8 mouse cellular contexts compared by ENCODE assay signal in the genomic region with DNA sequence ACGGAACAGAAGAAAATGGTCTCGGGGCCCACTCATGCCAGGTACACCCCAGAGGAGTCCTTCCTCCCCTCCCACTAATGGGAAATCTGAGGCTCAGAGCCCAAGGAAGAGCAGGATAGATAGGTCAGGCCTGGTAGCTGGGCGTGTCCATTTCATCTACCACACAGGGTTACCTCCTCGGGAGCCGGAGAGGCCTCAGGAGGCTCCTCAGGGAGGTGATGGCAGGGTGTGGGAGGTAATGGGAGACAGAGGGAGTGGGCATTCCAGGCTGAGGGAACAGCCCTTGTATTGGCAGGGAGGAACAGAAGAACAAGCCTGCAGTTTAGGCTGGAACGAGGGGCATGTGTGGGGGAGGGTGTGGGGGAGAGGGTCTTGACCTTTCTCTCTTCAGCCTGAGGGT. TPM values are rescaled to one million over a fixed set of nuclear protein-coding genes. Genes with fewer than 3 reads are reported as not detected.
DNase-seq lines count a peak whose midpoint lies in the region; ATAC-seq lines count a peak whose summit lies in the region.

No protein-coding gene starts in this region.

- peak overlapping the region; percentile 97 for H3K9ac ChIP-seq in heart, embryonic 12.5 days
- peak overlapping the region; percentile 82; the same call in 1 of the 2 replicates for H3K9ac ChIP-seq in embryonic facial prominence, embryonic 15.5 days
- peak overlapping the region; percentile 88 for H3K9ac ChIP-seq in midbrain, embryonic 16.5 days (ENCODE audit: low read depth, low read length)

- peak overlapping the region; percentile 99 for H3K27ac ChIP-seq in heart, embryonic 12.5 days (ENCODE audit: poor library complexity, severe bottlenecking)
- H3K27ac ChIP-seq in embryonic facial prominence, embryonic 15.5 days (replicated peaks), result peak overlapping the region; percentile 99
- H3K27ac ChIP-seq in midbrain, embryonic 16.5 days (ENCODE audit: low read length), result peak overlapping the region; percentile 99

- peaks cover 23% of the 10 kb centered on the region for H3K36me3 ChIP-seq in heart, embryonic 12.5 days
- H3K36me3 ChIP-seq in embryonic facial prominence, embryonic 15.5 days, result peaks cover 12% of the 10 kb centered on the region; the same call in 1 of the 2 replicates
- H3K36me3 ChIP-seq in midbrain, embryonic 16.5 days (ENCODE audit: control insufficient read depth, insufficient read depth, low read length), result peaks cover 7% of the 10 kb centered on the region

- H3K4me2 ChIP-seq in heart, embryonic 12.5 days, result peak overlapping the region; percentile 83
- H3K4me2 ChIP-seq in embryonic facial prominence, embryonic 15.5 days (replicated peaks), result peak overlapping the region; percentile 84
- peak overlapping the region; percentile 79 for H3K4me2 ChIP-seq in midbrain, embryonic 16.5 days (ENCODE audit: low read length)

- H3K9me3 ChIP-seq in heart, embryonic 12.5 days (replicated peaks), result no peaks in the 10 kb centered on the region
- H3K9me3 ChIP-seq in embryonic facial prominence, embryonic 15.5 days (replicated peaks), result no peaks in the 10 kb centered on the region
- H3K9me3 ChIP-seq in midbrain, embryonic 16.5 days (replicated peaks; ENCODE audit: control insufficient read depth, low read length, poor library complexity, severe bottlenecking), result no peaks in the 10 kb centered on the region

- DNase-seq in heart, postnatal 4 days, result no peak
- peak; percentile 70 to 77 for DNase-seq in kidney, postnatal 4 days
- no peak for DNase-seq in layer of hippocampus, adult 11-12 months (ENCODE audit: low spot score)
- no peak for DNase-seq in adrenal gland, postnatal 4 days (ENCODE audit: low spot score in 2 of 2)
- no peak for DNase-seq in cerebellum, postnatal 4 days (ENCODE audit: low spot score in 2 of 2)

- H3K4me3 ChIP-seq in heart, embryonic 12.5 days, result peak overlapping the region; percentile 85
- H3K4me3 ChIP-seq in embryonic facial prominence, embryonic 15.5 days (replicated peaks), result peak overlapping the region; percentile 76
- H3K4me3 ChIP-seq in midbrain, embryonic 16.5 days (ENCODE audit: low read depth, low read length), result peak overlapping the region; percentile 80

- 34% methylated on average over 6 of the region's 6 CpGs for WGBS in heart, embryonic 12.5 days
- WGBS in embryonic facial prominence, embryonic 15.5 days, result 16% methylated on average over 6 of the region's 6 CpGs
- WGBS in midbrain, embryonic 16.5 days, result 7% methylated on average over 6 of the region's 6 CpGs

- peaks cover 71% of the 10 kb centered on the region for H3K4me1 ChIP-seq in heart, embryonic 12.5 days (replicated peaks)
- peaks cover 61% of the 10 kb centered on the region for H3K4me1 ChIP-seq in embryonic facial prominence, embryonic 15.5 days
- H3K4me1 ChIP-seq in midbrain, embryonic 16.5 days (ENCODE audit: control insufficient read depth, insufficient read depth, low read length), result peaks cover 47% of the 10 kb centered on the region

- H3K27me3 ChIP-seq in heart, embryonic 12.5 days (replicated peaks), result no peaks in the 10 kb centered on the region
- H3K27me3 ChIP-seq in embryonic facial prominence, embryonic 15.5 days, result no peaks in the 10 kb centered on the region
- no peaks in the 10 kb centered on the region for H3K27me3 ChIP-seq in midbrain, embryonic 16.5 days (ENCODE audit: control insufficient read depth, insufficient read depth, low read depth, low read length)

- ATAC-seq in heart, embryonic 12.5 days (ENCODE audit: insufficient number of reproducible peaks, low FRiP score), result no peak
- ATAC-seq in embryonic facial prominence, embryonic 15.5 days (ENCODE audit: insufficient number of reproducible peaks, low FRiP score, low TSS enrichment, low read depth), result no peak
- ATAC-seq in midbrain, embryonic 16.5 days, result no peak

RNA-seq across cellular contexts. Expression of a gene that starts 1.7 kb away (rescaled TPM):
- 11.1 and 11.7 TPM in 2 replicates for polyA plus RNA-seq in heart, embryonic 12.5 days (2016; fragmentation: Nextera tagmentation; extraction: Ambion mirVana)
- 10 to 100 TPM; 31.0 to 31.5 TPM for total RNA-seq in heart, postnatal 4 days (2021)
- polyA plus RNA-seq in embryonic facial prominence, embryonic 15.5 days (2015; fragmentation: Nextera tagmentation; extraction: Ambion mirVana), result 14.4 and 15.7 TPM in 2 replicates
- polyA plus RNA-seq in midbrain, embryonic 16.5 days (2015; fragmentation: Nextera tagmentation; extraction: Ambion mirVana), result 17.9 and 19.1 TPM in 2 replicates
- 100 to 1,000 TPM; 152 to 161 TPM for total RNA-seq in adrenal gland, postnatal 4 days (2021)

RNA-seq across cellular contexts. Expression of a gene that starts 14.5 kb away (rescaled TPM):
- 715 and 742 TPM in 2 replicates for polyA plus RNA-seq in heart, embryonic 12.5 days (2016; fragmentation: Nextera tagmentation; extraction: Ambion mirVana)
- total RNA-seq in heart, postnatal 4 days (2021), result 100 to 1,000 TPM; 294 to 307 TPM
- polyA plus RNA-seq in embryonic facial prominence, embryonic 15.5 days (2015; fragmentation: Nextera tagmentation; extraction: Ambion mirVana), result 509 and 534 TPM in 2 replicates
- 674 and 688 TPM in 2 replicates for polyA plus RNA-seq in midbrain, embryonic 16.5 days (2015; fragmentation: Nextera tagmentation; extraction: Ambion mirVana)
- 100 to 1,000 TPM; 375 to 399 TPM for total RNA-seq in adrenal gland, postnatal 4 days (2021)

RNA-seq across cellular contexts. Expression of a gene that starts 14.6 kb away (rescaled TPM):
- 14.6 and 16.3 TPM in 2 replicates for polyA plus RNA-seq in heart, embryonic 12.5 days (2016; fragmentation: Nextera tagmentation; extraction: Ambion mirVana)
- total RNA-seq in heart, postnatal 4 days (2021), result 10 to 100 TPM; 11.5 to 12.2 TPM
- 13.7 and 16.6 TPM in 2 replicates for polyA plus RNA-seq in embryonic facial prominence, embryonic 15.5 days (2015; fragmentation: Nextera tagmentation; extraction: Ambion mirVana)
- 12.5 and 13.1 TPM in 2 replicates for polyA plus RNA-seq in midbrain, embryonic 16.5 days (2015; fragmentation: Nextera tagmentation; extraction: Ambion mirVana)
- total RNA-seq in adrenal gland, postnatal 4 days (2021), result 10 to 100 TPM; 17.3 to 18.5 TPM

RNA-seq across cellular contexts. Expression of a gene that starts 22.9 kb away (rescaled TPM):
- 17.9 and 19.6 TPM in 2 replicates for polyA plus RNA-seq in heart, embryonic 12.5 days (2016; fragmentation: Nextera tagmentation; extraction: Ambion mirVana)
- total RNA-seq in heart, postnatal 4 days (2021), result 10 to 100 TPM; 10.4 to 11.1 TPM
- polyA plus RNA-seq in embryonic facial prominence, embryonic 15.5 days (2015; fragmentation: Nextera tagmentation; extraction: Ambion mirVana), result 26.8 and 30.8 TPM in 2 replicates
- polyA plus RNA-seq in midbrain, embryonic 16.5 days (2015; fragmentation: Nextera tagmentation; extraction: Ambion mirVana), result 31.5 and 34.1 TPM in 2 replicates
- total RNA-seq in adrenal gland, postnatal 4 days (2021), result 10 to 100 TPM; 20.7 to 21.3 TPM

RNA-seq across cellular contexts. Expression of a gene that starts 37.3 kb away (rescaled TPM):
- 5.8 and 7.1 TPM in 2 replicates for polyA plus RNA-seq in heart, embryonic 12.5 days (2016; fragmentation: Nextera tagmentation; extraction: Ambion mirVana)
- 1 to 10 TPM; 9.1 to 9.3 TPM for total RNA-seq in heart, postnatal 4 days (2021)
- polyA plus RNA-seq in embryonic facial prominence, embryonic 15.5 days (2015; fragmentation: Nextera tagmentation; extraction: Ambion mirVana), result 21.0 and 22.5 TPM in 2 replicates
- polyA plus RNA-seq in midbrain, embryonic 16.5 days (2015; fragmentation: Nextera tagmentation; extraction: Ambion mirVana), result 12.1 and 13.7 TPM in 2 replicates
- 10 to 100 TPM; 21.6 to 23.6 TPM for total RNA-seq in adrenal gland, postnatal 4 days (2021)

Comparison
In these comparisons a context has a peak if more than half of its experiments do, and no peak if none do; other contexts are left out.
1. DNase-seq: peak in kidney, postnatal 4 days (2 of 2); none in heart, postnatal 4 days (single experiment), layer of hippocampus, adult 11-12 months (single experiment), adrenal gland, postnatal 4 days (0 of 2) and cerebellum, postnatal 4 days (0 of 2).
2. Peak in every context shown above with its lines, with median percentiles within 50 percentile points of each other: H3K27ac ChIP-seq, H3K4me2 ChIP-seq, H3K4me3 ChIP-seq and H3K9ac ChIP-seq.